Mouse (Mus musculus): Measurements from ENCODE around the gene Nectin4. TPM values are rescaled to one million over a fixed set of nuclear protein-coding genes. Genes with fewer than 3 reads are reported as not detected.

Gene Nectin4
- total and polyA plus RNA-seq, 3 experiments, result 0.30 to 2.7 (median 0.49) TPM

GRCm38 (mm10) chr1:171387099-171387498, 17.2 kb downstream of the Nectin4 start:
- Histone ChIP-seq H3K4me2 (ENCODE audit: insufficient read depth, low read depth, poor library complexity, severe bottlenecking) (peak overlapping the region; percentile 74), H3K36me3 (replicated peaks in 1 of 2; ENCODE audit: control insufficient read depth in 1 of 2, insufficient read depth in 1 of 2, low read length in 1 of 2) (peaks cover 0 to 9% of the 10 kb centered on the region in 2 experiments), H3K4me3 (replicated peaks in 1 of 3; ENCODE audit: low read depth in 2 of 3, low read length in 2 of 3, poor library complexity in 1 of 3) (peak overlapping the region in 1 of 3 experiments; percentile 25), H3K9ac (ENCODE audit: insufficient read depth, low read depth) (0 out of 2 replicates have a peak overlapping the region, but pooled peaks have one; percentile 57), H3K9me3 (replicated peaks; ENCODE audit: low read length) (no peaks in the 10 kb centered on the region), H3K27ac (ENCODE audit: insufficient read depth, low read depth) (peak overlapping the region; percentile 39), H3K4me1 (ENCODE audit: control insufficient read depth in 1 of 2, insufficient read depth in 2 of 2) (peaks cover 43 to 69% of the 10 kb centered on the region in 2 experiments), H3K27me3 (replicated peaks) (no peaks in the 10 kb centered on the region), H3K79me2 (replicated peaks; ENCODE audit: control insufficient read depth, extremely low read depth, insufficient read depth, poor library complexity, severe bottlenecking) (peaks cover 26% of the 10 kb centered on the region)
- in situ Hi-C loops (cut with MboI; ENCODE audit: low pct_ligation_motif_present, low pct_unique_long_range_greater_than_20kb, low sequenced_read_pairs), result no loop called here
- dilution Hi-C loops (cut with MboI; ENCODE audit: extremely low pct_ligation_motif_present, extremely low pct_unique_long_range_greater_than_20kb, low sequenced_read_pairs), result no loop called here
- TF ChIP-seq MXI1 (IDR thresholded peaks at IDR 0.05; ENCODE audit: low read depth, low read length) (no peak; the same call in 1 of the 2 replicates), CTCF (conservative IDR thresholded peaks at IDR 0.05 in 1 of 2, IDR thresholded peaks at IDR 0.05 in 1 of 2; ENCODE audit: low read depth in 2 of 2, low read length in 2 of 2) (peak; percentile 29 to 82; a peak in 3 of 4 replicates), MYC (IDR thresholded peaks at IDR 0.05; ENCODE audit: low read depth, low read length) (no peak), SMC3 (IDR thresholded peaks at IDR 0.05; ENCODE audit: low read depth, low read length) (peak; percentile 70), USF2 (conservative IDR thresholded peaks at IDR 0.05; ENCODE audit: low read depth, low read length) (no peak), RAD21 (IDR thresholded peaks at IDR 0.05; ENCODE audit: low read depth, low read length) (peak; percentile 55), TCF12 (IDR thresholded peaks at IDR 0.05; ENCODE audit: low read depth, low read length) (peak; percentile 77), MAZ (IDR thresholded peaks at IDR 0.05; ENCODE audit: low read depth, low read length) (peak; percentile 43; the same call in 1 of the 2 replicates), UBTF (IDR thresholded peaks at IDR 0.05; ENCODE audit: low read depth, low read length) (no peak), SIN3A (IDR thresholded peaks at IDR 0.05; ENCODE audit: low read length) (0 out of 2 replicates have a peak, but pooled peaks have one; percentile 1), NELFE (IDR thresholded peaks at IDR 0.05; ENCODE audit: low read depth, low read length) (no peak), IRF4 (IDR thresholded peaks at IDR 0.05; ENCODE audit: low read depth, low read length) (no peak), ETS1 (conservative IDR thresholded peaks at IDR 0.05; ENCODE audit: low read depth, low read length) (0 out of 2 replicates have a peak, but pooled peaks have one; percentile 19), CHD2 (IDR thresholded peaks at IDR 0.05; ENCODE audit: low read length) (no peak)
- DNase-seq (ENCODE audit: extremely low read depth), result peak; percentile 71

DNA sequence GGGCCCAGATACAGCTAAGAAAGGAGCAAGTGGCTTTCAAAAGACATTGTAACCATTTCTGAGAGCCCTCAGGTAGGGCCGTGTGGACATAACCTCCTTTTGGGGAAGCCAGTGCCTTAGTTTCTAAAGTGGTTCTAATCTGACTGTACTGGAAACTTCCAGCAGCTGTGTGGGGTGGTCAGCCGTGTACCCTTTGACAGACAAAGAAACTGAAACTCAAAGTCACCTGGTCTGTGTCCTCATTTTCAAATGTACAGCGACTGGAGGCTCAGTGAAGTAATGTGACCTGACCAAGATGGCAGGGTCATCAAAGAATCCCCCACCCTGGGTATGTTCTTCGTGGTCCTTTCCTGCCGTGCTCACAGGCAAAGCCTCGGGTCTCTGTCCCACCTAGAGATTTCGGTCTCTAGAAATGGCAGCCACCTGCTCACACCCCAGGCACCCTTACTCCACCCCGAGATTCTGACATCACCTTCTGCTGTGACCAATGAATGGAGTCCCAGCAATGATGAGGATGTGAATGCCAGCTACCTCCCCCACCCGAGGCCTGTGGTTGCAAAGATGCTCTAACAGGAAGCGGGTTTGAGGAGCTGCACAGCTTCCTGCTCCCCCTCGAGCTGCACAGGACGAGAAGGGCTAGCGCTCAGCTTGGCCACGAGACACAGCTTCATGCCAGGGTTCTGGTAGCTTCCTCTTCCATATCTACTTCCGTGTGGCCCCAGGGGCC, 18.6 kb downstream of the Nectin4 start, which contains the start of gene Arhgap30:
TSS of gene Arhgap30 (plus strand) at position 579 of the 727 bp plus-strand sequence.
- dilution Hi-C loops (cut with MboI; ENCODE audit: extremely low pct_ligation_motif_present, extremely low pct_unique_long_range_greater_than_20kb, low sequenced_read_pairs), result no loop called here
- H3K4me3 ChIP-seq (replicated peaks in 1 of 3; ENCODE audit: low read depth in 2 of 3, low read length in 2 of 3, poor library complexity in 1 of 3), result peak within 1 kb of the TSS; percentile 70 to 96 (median 88)
- no peaks in the 10 kb centered on the region for H3K27me3 ChIP-seq (replicated peaks)
- DNase-seq (ENCODE audit: extremely low read depth), result peak; percentile 99
- H3K9me3 ChIP-seq (replicated peaks; ENCODE audit: low read length), result no peaks in the 10 kb centered on the region
- peak within 1 kb of the TSS; percentile 74 for H3K4me2 ChIP-seq (ENCODE audit: insufficient read depth, low read depth, poor library complexity, severe bottlenecking)
- peaks cover 11 to 22% of the 10 kb centered on the region in 2 experiments for H3K36me3 ChIP-seq (replicated peaks in 1 of 2; ENCODE audit: control insufficient read depth in 1 of 2, insufficient read depth in 1 of 2, low read length in 1 of 2)
- H3K79me2 ChIP-seq (replicated peaks; ENCODE audit: control insufficient read depth, extremely low read depth, insufficient read depth, poor library complexity, severe bottlenecking), result peaks cover 40% of the 10 kb centered on the region
- in situ Hi-C loops (cut with MboI; ENCODE audit: low pct_ligation_motif_present, low pct_unique_long_range_greater_than_20kb, low sequenced_read_pairs), result no loop called here
- peak within 1 kb of the TSS; percentile 93 for H3K9ac ChIP-seq (ENCODE audit: insufficient read depth, low read depth)
- H3K4me1 ChIP-seq (ENCODE audit: control insufficient read depth in 1 of 2, insufficient read depth in 2 of 2), result peaks cover 40 to 67% of the 10 kb centered on the region in 2 experiments
- H3K27ac ChIP-seq (ENCODE audit: insufficient read depth, low read depth), result peak within 1 kb of the TSS; percentile 85
- no peak for TF ChIP-seq PAX5 (IDR thresholded peaks at IDR 0.05; ENCODE audit: low read length)
- TF ChIP-seq USF1 (IDR thresholded peaks at IDR 0.05; ENCODE audit: low read depth, low read length), result peak; percentile 60
- TF ChIP-seq HCFC1 (IDR thresholded peaks at IDR 0.05; ENCODE audit: low read depth, low read length), result peak; percentile 75
- peak; percentile 86 for TF ChIP-seq POLR2A (IDR thresholded peaks at IDR 0.05; ENCODE audit: low read depth, low read length)
- TF ChIP-seq ZC3H11A (IDR thresholded peaks at IDR 0.05; ENCODE audit: low read depth, low read length), result no peak
- peak; percentile 19; the same call in 1 of the 2 replicates for TF ChIP-seq ZMIZ1 (IDR thresholded peaks at IDR 0.05; ENCODE audit: low read depth, low read length)
- no peak for TF ChIP-seq ZKSCAN1 (IDR thresholded peaks at IDR 0.05; ENCODE audit: borderline replicate concordance, low read depth, low read length)
- peak; percentile 69; the same call in 1 of the 2 replicates for TF ChIP-seq RCOR1 (conservative IDR thresholded peaks at IDR 0.05; ENCODE audit: low read depth, low read length)
- peak; percentile 95 for TF ChIP-seq EP300 (IDR thresholded peaks at IDR 0.05; ENCODE audit: low read length)
- no peak; the same call in 1 of the 2 replicates for TF ChIP-seq POLR2AphosphoS2 (IDR thresholded peaks at IDR 0.05; ENCODE audit: low read depth, low read length)
- no peak for TF ChIP-seq KAT2A (IDR thresholded peaks at IDR 0.05; ENCODE audit: insufficient replicate concordance, low read length)
- TF ChIP-seq SMC3 (IDR thresholded peaks at IDR 0.05; ENCODE audit: low read depth, low read length), result no peak
- 0 out of 2 replicates have a peak, but pooled peaks have one; percentile 17 for TF ChIP-seq E2F4 (IDR thresholded peaks at IDR 0.05; ENCODE audit: insufficient replicate concordance, low read depth, low read length)
- 0 out of 2 replicates have a peak, but pooled peaks have one; percentile 64 for TF ChIP-seq MAFK (IDR thresholded peaks at IDR 0.05; ENCODE audit: insufficient replicate concordance, low read length)
- TF ChIP-seq NELFE (IDR thresholded peaks at IDR 0.05; ENCODE audit: low read depth, low read length), result peak; percentile 67
- no peak for TF ChIP-seq RAD21 (IDR thresholded peaks at IDR 0.05; ENCODE audit: low read depth, low read length)
- peak; percentile 82; the same call in 1 of the 2 replicates for TF ChIP-seq JUND (conservative IDR thresholded peaks at IDR 0.05; ENCODE audit: low read depth, low read length)
- peak; percentile 90; the same call in 1 of the 2 replicates for TF ChIP-seq CHD1 (IDR thresholded peaks at IDR 0.05; ENCODE audit: low read depth, low read length)
- no peak for TF ChIP-seq USF2 (conservative IDR thresholded peaks at IDR 0.05; ENCODE audit: low read depth, low read length)
- no peak for TF ChIP-seq GABPA (IDR thresholded peaks at IDR 0.05; ENCODE audit: insufficient replicate concordance, low read depth, low read length)
- TF ChIP-seq MYC (IDR thresholded peaks at IDR 0.05; ENCODE audit: low read depth, low read length), result peak; percentile 83
